Mouse (Mus musculus) regulatory T cell (primary cell): Measurements from ENCODE around the gene Ccnb2.
"Not testable (repeated sequence)": the region's sequence is repeated elsewhere in the genome, so short reads cannot be mapped to it uniquely, and the experiment has no call there.

Source experiments
- in situ Hi-C: fragments of 300-600 bp; cut with MboI, MseI; formaldehyde crosslinking; loops from one replicate; pipeline ENCODE4 v1.15.1; 2025; ENCODE audit warnings: high pct_unique_total_duplicates

Ccnb2 gene

DNA sequence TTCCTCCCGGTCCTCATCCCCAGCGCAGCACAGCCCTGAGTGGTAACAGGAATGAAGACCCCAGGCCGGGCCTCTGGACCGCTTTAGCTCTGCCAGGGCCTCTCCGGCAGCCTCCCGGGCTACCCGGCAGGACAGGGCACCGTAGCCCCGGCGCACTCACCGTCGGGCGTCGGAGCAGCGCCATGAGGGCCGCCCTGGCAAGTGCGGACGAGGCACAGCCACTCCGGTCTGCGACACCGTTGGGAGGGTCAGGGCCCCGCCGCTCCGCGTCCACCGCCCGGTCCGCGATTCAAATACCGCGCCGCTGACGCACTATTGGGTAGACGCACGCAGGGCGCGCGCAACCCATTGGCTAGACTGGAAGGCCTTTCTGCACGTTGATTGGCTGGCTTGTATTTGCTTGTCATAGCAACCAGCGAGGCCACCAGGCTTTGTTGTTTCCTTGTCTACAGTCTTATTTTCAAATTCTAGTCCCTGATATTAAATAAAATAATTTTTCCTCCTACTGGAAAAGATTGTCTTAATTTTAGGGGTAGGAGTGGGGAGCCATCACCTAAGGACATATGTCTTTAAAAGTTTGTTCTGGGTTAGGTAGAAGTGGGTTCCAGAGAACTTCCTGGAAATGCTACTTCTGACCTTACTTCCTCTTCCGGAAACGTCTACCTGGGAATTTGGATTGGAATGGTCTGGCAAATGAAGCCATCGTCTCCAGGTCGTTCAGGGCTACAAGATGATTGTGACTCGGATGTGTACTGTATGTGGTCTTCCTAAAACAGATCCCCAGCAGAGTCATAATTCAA lies at the start of gene Ccnb2:
Gene Ccnb2 (minus strand): TSS at position 291 of the 800 bp plus-strand sequence.
- in situ Hi-C loops, result no loop called here

DNA sequence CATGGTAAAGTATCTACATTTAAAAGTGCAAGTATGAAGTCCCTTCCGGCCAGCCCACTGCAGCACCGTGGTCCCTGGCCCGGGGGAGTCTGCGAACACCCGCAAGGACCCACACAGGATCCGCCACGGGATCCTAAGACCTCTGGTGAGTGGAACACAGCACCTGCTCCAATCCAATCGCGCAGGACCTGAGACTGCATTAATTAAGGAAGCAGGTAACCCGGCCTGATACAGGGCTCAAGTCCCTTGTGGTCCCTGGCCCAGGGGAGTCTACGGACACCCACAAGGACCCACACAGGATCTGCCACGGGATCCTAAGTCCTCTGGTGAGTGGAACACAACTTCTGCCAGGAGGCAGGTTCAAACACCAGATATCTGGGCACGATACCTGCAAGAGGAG lies 41.7 kb upstream of the Ccnb2 start:
- in situ Hi-C loops, result not testable (repeated sequence)

GRCm38 (mm10) chr9:70452371-70452770 lies 31.0 kb upstream of the Ccnb2 start:
- in situ Hi-C loops, result no loop called here

- in situ Hi-C loops, result no loop called here
These were observed 27.7 kb upstream of the Ccnb2 start for GRCm38 (mm10) chr9:70449072-70449471.

DNA sequence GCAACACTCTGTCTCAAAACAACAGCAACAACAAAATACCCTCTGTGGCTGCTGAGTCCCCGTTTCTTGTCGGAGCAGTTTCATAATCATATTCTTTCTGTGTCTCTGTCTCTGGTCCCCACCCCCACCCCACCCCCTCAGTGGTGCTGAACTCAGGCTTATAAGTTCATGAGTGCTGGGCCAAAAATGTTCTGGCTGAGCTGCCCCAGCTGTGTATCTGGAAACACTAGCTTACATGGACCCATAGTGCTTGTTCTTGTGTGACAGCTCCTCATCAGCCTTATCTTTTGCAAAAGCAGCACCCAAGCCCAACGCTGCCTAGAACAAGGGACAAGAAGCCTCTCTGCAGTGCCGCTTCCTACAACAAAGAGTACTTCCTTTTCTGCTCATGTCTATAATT lies 18.6 kb upstream of the Ccnb2 start:
- in situ Hi-C loops, result loop anchor here (5.0 kb wide), 1 partner anchor 132 kb away; no protein-coding TSS in a partner anchor

GRCm38 (mm10) chr9:70422661-70423060 lies 1.3 kb upstream of the Ccnb2 start:
- in situ Hi-C loops, result no loop called here

DNA sequence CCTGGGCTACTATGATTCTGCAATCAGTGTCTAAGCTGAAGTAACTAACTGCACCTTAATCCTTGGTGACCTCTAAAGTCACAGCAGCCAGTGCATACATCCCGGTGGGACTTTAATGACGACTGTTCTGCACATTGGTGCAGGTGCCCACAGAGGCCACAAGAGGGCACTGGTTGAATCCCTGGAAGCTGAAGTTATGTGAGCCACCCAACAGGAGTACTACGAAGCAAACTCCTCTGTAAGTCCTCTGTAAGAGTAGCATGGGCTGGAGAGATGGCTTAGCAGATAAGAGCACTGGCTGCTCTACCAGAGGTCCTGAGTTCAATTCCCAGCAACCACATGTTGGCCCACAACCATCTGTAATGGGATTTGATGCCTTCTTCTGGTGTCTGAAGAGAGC lies 4.9 kb downstream of the Ccnb2 start:
- in situ Hi-C loops, result no loop called here

GRCm38 (mm10) chr9:70413038-70413437 lies 8.3 kb downstream of the Ccnb2 start:
- in situ Hi-C loops, result no loop called here

DNA sequence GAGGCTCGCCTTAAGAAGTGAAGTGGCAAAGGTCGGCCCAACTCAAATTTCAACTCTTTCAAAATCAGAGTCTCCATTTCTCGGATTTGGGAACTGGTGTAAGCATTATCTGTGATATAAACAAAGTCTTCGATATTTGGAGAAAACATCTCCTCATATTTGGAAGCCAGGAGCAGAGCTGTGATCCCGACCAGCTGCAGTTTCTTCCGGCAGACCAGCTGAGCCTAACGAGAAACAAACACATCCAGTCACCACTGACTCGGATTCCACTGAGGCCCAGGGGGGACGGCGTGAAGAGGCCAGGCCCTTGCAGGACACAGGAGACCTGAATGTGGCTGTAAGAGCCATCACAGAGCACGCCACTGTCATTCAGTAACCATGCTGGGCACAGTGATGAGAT lies 10.7 kb downstream of the Ccnb2 start:
- in situ Hi-C loops, result no loop called here

DNA sequence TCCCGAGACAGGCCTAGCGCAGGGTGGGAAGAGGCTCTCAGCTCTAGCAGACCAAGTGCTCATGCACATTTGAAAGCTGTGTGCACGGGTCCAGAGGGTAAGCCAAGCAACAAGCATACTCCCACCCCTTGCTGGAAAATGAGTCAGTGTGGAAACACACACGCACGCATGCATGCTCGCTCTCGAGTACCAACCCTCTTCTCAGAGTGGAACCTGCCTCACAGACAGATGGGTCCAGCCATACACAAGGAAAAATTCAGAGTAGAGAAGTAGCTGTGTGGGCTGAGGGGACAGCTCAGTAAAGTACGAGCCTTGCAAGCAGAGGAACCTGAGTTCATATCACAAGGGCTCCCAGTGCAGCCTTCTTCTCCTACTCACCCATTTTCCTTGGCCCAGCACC lies 11.6 kb downstream of the Ccnb2 start:
- in situ Hi-C loops, result no loop called here

DNA sequence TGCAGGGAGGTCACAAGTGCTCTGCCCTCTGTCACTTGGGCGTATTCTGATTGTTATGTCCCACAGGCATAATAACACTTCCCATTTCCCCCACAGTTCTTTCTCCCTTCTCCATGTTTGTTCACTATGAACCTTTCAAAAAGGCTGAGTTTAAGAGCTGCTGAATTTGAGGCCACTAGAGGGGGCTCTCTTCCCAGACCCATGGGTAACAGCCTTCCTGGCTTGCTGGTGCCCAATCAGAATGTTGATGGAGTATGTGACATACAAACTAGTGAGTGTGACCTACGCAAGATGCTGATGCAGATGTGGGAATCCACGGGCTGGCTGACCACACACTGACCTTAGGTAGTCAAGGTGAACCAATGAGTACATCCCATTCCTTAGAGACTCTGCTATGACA lies 12.6 kb downstream of the Ccnb2 start:
- in situ Hi-C loops, result no loop called here

- in situ Hi-C loops, result no loop called here
These were observed 14.8 kb downstream of the Ccnb2 start for GRCm38 (mm10) chr9:70406596-70406995.

GRCm38 (mm10) chr9:70401937-70402539 lies 19.3 kb downstream of the Ccnb2 start:
- in situ Hi-C loops, result no loop called here

DNA sequence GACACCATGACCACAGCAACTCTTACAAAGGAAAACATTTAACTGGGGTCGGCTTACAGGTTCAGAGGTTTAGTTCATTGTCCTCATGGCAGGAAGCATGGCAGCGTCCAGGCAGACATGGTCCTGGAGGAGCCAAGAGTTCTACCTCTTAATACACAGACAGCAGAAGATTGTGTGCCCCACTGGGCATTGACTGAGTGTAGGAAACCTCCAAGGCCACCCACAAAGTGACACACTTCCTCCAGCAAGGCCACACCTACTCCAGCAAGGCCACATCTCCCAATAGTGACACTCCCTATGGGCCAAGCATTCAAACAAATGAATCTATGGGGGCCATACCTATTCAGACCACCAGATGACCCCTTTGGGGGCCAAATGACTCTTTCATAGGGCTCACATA lies 25.3 kb downstream of the Ccnb2 start:
- in situ Hi-C loops, result loop anchor here (5.0 to 10.0 kb wide), 2 partner anchors 214 to 371 kb away; no protein-coding TSS in a partner anchor

DNA sequence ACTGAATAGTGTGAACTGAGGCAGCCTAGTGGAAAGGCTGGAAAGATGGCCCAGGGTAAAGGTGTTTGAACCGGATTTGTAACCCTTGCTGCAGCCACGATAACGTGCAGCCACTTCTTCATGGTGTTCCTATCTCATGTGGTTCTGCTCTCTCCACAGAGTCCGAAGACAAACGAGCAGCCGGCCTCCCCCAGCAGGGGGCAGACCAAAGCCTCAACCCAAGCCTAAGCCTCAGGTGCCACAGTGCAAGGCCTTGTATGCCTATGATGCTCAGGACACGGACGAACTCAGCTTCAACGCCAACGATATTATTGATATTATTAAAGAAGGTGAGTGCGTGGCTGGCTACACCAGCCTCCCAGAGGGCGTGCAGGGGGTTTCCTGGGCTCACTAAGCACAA lies 25.7 kb downstream of the Ccnb2 start:
- in situ Hi-C loops, result loop anchor here (5.0 to 10.0 kb wide), 2 partner anchors 213 to 371 kb away; no protein-coding TSS in a partner anchor

DNA sequence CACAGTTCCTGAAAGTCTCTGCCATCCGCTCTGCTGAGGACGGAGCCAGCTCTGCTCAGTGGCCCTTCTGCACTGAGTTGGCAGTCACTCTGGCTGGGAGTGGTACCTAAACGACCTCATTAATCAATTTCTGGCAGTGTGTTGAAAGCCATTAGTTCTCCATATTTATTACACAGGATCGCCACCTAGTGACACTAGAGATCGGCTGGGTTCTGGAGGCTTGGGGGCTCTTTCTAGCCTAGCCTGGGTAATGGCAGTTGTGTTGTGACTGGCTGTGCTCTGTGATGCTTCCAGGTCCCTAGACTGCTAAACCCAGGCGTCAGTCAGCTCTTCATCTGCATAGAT lies 28.8 kb downstream of the Ccnb2 start:
- in situ Hi-C loops, result loop anchor here (5.0 to 10.0 kb wide), 2 partner anchors 285 to 368 kb away; no protein-coding TSS in a partner anchor

DNA sequence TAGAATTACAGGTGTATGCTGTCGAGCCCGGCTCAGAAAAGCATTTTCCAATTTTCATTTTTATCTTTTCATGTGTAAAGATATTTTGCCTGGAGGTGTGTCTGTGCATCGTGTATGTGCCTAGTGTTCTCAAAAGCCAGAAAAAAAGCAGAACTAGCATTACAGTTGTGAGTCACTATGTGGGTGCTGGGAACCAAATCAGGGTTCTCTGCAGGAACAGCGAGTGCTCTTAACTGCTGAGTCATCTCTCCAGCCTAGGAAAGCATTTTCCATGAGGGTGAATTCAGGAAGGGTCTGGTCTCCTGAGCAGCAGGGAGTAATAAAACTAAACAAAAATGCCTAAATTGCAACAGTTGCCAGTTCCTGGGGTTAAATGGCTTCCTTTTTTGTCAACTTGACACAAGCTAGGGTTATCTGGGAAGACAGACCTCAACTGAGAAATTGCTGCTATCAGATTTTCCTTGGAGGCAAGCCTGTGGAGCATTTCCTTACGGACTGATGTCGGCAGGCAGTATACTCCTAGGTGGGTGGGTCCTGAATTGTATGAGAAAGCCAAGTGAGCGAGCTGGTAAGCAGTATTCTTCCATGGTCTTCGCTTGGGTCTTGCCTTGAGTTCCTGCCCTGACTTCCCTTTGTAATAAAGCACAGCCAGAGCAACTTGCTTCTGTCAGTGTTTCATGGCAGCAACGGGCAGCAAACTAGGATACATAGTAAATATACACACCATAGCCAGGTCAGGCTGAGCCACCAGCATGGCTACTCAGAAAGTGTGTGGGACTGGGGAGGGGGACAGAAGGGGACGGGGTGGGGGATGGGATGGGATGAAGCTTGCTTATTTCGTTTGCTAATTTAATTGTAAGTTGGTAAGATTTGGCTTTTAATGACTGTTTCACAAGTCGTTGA lies 29.4 kb downstream of the Ccnb2 start:
- in situ Hi-C loops, result loop anchor here (5.0 to 10.0 kb wide), 2 partner anchors 285 to 367 kb away; no protein-coding TSS in a partner anchor

GRCm38 (mm10) chr9:70391042-70391441 lies 30.3 kb downstream of the Ccnb2 start:
- in situ Hi-C loops, result loop anchor here (5.0 to 10.0 kb wide), 2 partner anchors 284 to 366 kb away; no protein-coding TSS in a partner anchor

DNA sequence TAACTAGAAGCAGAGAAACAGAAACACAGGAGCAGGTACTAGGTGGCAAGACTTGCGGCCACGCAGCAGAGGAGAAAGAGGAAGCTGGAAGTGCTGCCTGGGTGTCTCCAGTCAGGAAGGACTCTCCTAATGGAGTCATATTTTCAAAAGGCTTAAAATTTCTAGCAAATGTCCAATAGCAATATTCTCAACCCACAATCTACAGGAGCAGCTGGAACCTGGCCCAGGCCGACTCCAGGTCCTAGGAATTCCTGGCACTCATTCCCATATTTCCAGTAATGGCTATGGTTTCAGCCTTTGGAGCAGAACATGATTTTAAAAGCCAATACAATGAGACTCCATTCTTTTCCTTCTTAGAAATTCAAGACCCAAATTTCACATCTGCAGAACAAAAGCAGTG lies 31.8 kb downstream of the Ccnb2 start:
- in situ Hi-C loops, result no loop called here

- in situ Hi-C loops, result no loop called here
These were observed 33.8 kb downstream of the Ccnb2 start for GRCm38 (mm10) chr9:70387410-70388119.
